Mouse (Mus musculus) lung, postnatal 10 days (tissue): ENCODE data around the gene Haus5.
A peak's percentile ranks its signal among the peaks of the same experiment; 100 is the strongest.

Source experiments
- DNase-seq: peaks from one replicate; pipeline ENCODE4 v3.0.0; 2021

The Haus5 gene

GRCm38 (mm10) chr7:30625530-30626384 is 39.0 kb downstream of the Haus5 start, which contains the start of gene Cox6b1:
Gene Cox6b1, minus strand, starts transcription at chr7:30626151.
- peak; percentile 93 for DNase-seq

DNA sequence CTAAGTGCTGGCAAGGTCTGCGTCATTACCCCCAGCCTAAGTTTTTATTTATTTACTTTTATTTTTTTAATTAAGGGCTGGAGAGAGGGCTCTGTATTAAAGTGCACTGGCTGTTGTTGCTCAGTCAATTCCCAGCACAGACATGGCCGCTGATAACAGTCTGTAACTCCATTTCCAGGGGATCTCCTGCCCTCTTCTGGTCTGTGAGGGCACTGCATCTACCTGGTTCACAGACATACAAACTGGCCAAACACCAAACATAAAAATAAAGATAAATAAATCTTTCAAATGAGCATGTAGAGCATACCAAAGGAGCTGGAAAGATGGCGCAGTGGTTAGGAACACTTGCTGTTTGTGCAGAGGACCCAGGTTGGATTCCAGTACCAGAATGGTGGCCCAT is 45.6 kb downstream of the Haus5 start:
- peak; percentile 36 for DNase-seq

DNA sequence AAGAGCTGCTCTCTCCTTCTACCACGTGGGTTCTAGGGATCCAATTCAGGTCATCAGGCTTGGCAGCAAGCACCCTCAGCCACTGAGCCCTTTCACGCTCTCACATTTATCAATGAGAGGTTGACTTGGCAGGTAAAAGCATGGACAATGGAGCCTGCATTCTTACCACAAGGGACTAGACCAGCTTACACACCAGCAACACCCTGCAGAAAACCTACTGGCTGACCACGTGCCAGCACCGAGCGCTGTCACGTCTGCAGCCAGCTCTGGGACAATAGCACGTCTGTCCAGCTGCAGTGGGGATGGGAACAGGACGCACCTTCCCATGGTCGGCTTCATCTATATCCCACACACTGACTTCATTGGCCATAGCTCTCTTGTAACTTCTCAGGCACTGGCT is 46.1 kb downstream of the Haus5 start:
- no peak for DNase-seq

GRCm38 (mm10) chr7:30615049-30615760 is 49.6 kb downstream of the Haus5 start:
- no peak for DNase-seq

- no peak for DNase-seq
These were observed 50.3 kb downstream of the Haus5 start for GRCm38 (mm10) chr7:30614454-30614853.

GRCm38 (mm10) chr7:30613529-30614112 is 51.2 kb downstream of the Haus5 start:
- peak; percentile 74 for DNase-seq

DNA sequence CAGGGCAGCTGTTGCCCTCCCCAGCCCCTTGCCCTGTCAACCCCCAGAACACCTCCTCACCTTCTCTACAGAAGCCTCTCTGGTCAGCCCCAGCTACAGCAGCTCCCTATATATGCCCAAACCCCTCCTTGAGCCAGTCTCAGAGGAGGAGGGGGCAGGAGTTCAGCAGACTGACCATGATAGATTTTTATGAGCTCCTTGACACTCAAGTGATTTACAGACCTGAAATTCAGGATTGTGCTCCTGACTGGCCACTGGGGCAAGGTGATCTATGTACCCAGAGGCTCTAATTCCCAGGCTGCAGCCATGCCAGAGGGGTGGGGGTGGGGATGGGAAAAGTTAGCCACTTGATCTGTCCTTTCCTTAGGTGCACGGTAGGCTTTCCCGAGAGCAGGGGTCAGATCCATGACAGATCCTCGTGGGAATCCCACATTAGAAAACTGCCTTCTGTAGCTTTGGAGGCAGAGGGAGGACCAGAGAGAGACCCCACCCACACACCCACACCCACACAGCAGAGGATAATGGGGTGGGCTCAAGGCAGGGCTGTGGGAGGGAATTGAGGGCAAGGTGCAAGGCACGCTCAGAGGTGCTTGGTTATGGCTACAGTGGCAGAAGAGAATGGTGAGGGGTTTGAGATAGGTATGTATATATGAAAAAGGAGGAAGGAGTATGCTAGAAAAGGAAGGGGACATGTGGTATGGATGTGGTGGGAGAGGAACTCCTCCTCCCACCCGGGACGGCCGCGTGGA is 52.0 kb downstream of the Haus5 start, which contains the start of gene Upk1a:
Gene Upk1a (minus strand): TSS at position 194 of the 749 bp plus-strand sequence.
- DNase-seq: no peak

DNA sequence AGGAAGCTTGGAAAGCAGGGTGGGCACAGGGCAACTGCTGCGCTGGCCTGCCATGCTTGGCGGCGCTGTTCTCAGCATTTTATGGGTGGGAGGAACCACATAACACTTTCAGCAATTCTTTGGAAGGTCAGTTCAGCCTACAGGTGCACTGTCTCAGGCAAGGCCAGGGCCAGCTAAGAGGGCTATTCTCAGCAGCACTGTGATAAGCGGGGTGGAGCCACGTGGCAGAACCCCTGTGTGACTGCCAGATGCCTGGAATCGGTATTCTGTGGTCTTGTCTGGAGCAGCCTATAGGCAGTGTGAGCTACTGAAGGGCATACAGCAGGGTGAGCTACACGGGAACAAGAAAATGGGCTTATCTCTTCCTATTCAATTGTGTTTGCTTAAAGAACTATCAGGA is 54.8 kb downstream of the Haus5 start:
- no peak for DNase-seq

DNA sequence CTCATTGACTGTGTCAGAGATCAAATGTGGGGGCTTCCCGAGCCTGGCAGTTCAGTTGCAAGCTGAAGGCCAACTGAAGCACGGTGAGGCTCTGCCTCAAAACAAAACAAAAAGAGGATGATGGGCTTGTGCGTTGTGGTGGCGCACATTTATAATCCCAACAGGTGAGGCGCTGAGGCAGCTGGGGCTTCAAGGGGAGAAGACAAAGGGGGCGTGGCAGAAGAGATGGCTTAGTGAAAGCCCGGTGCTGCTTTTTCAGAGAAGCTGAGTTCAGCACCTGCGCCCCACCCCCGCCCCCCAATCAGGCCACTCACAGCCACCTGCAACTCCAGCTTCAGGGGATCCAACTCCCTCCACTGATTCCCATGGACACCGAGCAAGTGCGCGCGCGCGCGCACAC is 56.3 kb downstream of the Haus5 start:
- DNase-seq: no peak

DNA sequence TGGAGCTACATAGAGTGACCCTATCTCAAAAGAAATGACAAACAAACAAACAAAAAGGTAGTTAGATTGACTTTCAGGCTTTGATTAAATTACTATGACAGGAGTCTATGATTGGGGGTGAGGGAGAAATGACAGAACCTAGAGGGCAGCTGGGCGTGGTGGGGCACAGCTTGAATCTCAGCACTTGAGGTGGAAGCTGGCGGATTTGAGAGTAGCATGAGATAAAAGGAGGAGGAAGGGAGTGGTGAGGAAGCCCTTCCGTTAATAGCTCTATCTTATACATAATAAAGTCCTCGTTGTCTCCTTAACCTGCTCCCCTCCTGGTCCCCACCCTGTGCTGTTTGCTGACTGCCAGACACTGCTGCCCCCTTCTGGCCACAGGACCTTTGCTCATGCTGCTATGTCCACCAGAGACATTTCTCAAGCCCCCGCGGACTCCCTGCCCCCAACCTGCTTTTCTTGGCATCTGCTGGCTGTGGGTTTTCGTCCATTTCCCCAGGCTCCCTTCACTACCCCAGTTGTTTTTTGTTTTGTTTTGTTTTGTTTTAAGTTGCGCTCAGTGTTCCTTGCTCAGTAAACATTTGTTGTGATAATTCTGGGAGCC is 57.0 kb downstream of the Haus5 start:
- DNase-seq: peak; percentile 80

DNA sequence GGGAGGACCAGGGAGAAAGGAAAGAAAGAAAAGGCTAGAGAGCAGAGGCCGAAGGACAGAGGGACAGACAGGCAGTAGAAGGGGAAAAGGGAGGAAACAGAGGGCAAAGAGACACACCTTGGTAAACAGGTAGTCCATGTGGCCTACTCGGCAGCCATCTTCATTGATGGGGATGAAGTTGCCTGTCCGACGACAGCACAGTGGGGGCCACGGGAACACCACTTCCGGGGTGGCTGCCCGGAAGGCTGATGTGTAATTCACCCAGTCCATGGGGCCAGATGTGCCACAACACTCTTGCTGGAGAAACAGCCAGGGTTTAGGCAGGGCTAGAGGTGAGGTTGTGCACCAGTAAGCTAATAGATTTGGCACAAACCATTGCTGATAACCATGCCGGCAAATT is 59.9 kb downstream of the Haus5 start:
- DNase-seq: no peak

DNA sequence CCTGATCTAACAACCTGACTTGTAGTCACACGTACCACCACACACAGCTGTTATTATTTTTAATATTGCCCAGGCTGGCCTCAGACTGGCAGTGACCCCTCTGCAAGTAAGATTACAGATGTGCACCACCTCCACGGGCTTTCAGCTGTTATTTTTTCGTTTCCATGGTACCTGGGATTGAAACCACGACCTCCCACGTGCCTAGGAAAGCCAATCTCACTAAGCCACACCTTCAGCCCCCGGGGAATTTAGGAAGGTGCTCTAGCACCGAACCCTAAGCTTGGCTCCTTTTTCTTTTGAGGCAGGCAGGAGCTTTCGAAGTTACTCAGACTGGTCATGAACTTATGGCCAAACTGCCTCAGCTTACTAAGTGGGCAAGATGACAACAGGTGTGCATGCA is 60.4 kb downstream of the Haus5 start:
- DNase-seq: no peak
